Mouse (Mus musculus): ENCODE data around the gene Ccs.

The Ccs gene

DNA sequence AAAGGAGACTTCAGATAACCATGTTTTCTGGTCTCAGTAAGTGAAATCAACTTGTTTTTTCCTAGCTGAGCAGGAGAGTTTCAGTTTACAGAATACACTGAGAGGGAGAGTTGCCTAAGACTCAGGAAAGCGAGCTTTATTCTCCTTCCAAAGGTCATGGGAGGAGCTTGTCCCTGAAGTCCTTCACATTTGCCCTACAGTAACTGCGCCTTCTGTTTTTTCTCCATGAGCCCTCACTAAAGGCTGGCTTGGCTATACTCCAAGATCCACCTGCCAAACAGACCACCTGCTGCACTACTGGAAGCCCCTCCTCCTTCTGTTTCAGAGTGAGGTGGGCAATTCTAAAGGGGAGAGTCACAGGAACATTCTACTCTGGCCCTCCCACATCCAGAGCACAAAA lies 3.0 kb downstream of the Ccs start:
- DNase-seq (ENCODE audit: low read depth, low spot score): peak; percentile 55

GRCm38 (mm10) chr19:4833977-4834376 lies 5.2 kb downstream of the Ccs start:
- no peak for DNase-seq (ENCODE audit: low read depth, low spot score)

GRCm38 (mm10) chr19:4829156-4829555 lies 10.0 kb downstream of the Ccs start:
- DNase-seq (ENCODE audit: low read depth, low spot score): no peak

- peak; percentile 85 for DNase-seq (ENCODE audit: low read depth, low spot score)
Observed at GRCm38 (mm10) chr19:4828444-4829114, 10.6 kb downstream of the Ccs start.

GRCm38 (mm10) chr19:4820678-4821303 lies 18.3 kb downstream of the Ccs start:
- no peak for DNase-seq (ENCODE audit: low read depth, low spot score)

DNA sequence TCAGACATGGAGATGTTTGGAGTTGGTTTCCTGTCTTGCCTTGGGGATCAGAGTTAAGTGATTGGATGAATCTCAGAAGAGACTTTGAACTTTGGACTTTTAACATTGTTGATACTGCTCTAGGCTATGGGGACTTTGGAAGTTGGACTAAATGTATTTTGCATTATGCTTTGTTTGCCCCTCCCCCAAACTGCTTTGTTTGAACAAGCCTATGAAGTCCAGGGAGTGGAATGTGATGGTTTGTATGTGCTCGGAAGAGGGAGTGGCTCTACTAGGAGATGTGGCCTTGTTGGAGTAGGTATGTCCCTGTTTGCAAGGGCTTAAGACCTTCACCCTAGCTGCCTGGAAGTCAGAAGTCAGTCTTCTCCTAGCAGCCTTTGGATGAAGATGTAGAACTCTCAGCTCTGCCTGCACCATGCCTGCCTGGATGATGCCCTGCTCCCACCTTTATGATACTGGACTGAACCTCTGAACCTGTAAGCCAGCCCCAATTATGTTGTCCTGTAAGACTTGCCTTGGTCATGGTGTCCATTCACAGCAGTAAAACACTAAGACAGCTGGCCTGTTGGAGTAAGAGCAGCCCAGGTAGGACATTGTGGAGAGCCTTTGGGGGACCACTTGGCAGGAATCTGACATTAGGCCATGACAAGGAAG lies 21.8 kb downstream of the Ccs start:
- DNase-seq (ENCODE audit: low read depth, low spot score): peak; percentile 51

GRCm38 (mm10) chr19:4813015-4813414 lies 26.1 kb downstream of the Ccs start:
- peak; percentile 86 for DNase-seq (ENCODE audit: low read depth, low spot score)

DNA sequence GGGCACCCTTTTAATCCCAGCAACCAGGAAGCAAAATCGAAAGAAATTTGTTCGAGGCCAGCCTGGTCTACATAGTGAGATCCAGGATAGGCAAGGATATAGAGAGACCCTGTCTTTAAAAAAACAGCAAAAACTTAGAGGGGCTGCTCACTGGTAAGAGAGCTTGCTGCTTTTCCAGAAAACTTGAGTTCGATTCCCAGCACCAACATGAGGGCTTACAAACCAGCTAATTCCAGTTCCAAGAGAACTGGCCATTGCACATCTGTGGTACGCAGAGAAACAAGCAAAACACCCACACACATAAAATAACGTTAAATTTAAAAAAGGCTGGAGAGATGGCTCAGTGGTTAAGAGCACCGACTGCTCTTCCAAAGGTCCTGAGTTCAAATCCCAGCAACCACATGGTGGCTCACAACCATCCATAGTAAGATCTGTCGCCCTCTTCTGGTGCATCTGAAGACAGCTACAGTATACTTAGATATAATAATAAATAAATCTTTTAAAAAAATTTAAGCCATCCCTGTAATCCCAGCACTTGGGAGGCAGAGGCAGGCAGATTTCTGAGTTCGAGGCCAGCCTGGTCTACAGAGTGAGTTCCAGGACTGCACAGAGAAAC lies 26.7 kb downstream of the Ccs start:
- peak; percentile 58 for DNase-seq (ENCODE audit: low read depth, low spot score)

DNA sequence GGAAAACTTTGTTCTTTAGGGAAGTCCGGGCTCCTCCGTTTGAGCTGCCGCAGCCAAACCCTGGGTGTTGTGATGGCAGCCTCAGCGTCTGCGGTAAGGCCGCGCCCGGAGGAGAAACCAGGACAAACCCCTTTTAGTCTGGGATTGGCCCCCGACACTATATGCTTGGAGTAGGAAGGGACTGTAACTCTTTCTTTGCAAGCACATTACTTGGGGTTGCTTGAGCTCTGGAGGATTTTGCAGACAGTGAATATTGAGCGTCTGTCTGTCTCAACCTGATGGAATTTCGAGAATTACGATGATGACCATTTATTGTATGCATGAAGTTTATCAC lies 27.3 kb downstream of the Ccs start:
- DNase-seq (ENCODE audit: low read depth, low spot score): no peak

- peak; percentile 99 for DNase-seq (ENCODE audit: low read depth, low spot score)
Observed at GRCm38 (mm10) chr19:4811063-4811908, 27.8 kb downstream of the Ccs start, which contains the start of the genes Gm21992 and Rbm14. Gene Gm21992, minus strand, starts transcription at chr19:4811612. Gene Rbm14, minus strand, starts transcription at chr19:4811634.

- no peak for DNase-seq (ENCODE audit: low read depth, low spot score)
Observed at GRCm38 (mm10) chr19:4810746-4811062, 28.4 kb downstream of the Ccs start.

- DNase-seq (ENCODE audit: low read depth, low spot score): peak; percentile 98
Observed at GRCm38 (mm10) chr19:4810309-4810708, 28.8 kb downstream of the Ccs start.

GRCm38 (mm10) chr19:4803283-4803682 lies 35.8 kb downstream of the Ccs start:
- DNase-seq (ENCODE audit: low read depth, low spot score): no peak

- DNase-seq (ENCODE audit: low read depth, low spot score): no peak
Observed at GRCm38 (mm10) chr19:4802691-4803091, 36.4 kb downstream of the Ccs start.

GRCm38 (mm10) chr19:4799083-4799482 lies 40.0 kb downstream of the Ccs start:
- no peak for DNase-seq (ENCODE audit: low read depth, low spot score)

DNA sequence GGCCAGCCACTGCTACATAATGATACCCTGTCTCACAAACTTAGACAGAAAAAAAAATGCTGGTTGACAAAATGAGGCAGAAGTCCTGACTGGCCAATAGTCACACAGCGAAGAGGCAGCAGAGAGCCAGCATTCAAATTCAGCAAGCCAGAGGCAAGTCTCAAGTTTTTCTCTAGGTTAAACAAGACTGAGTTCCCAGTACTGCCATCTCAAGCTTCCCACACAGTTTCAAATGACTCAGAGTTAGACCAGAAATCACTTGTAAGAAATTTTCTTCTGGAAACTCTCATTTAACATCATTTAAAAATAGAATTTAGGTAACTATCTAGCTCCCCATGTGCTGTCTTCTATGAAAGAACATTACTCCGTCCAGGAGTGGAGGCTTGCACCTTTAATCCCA lies 41.3 kb downstream of the Ccs start:
- no peak for DNase-seq (ENCODE audit: low read depth, low spot score)

GRCm38 (mm10) chr19:4795929-4796328 lies 43.2 kb downstream of the Ccs start:
- DNase-seq (ENCODE audit: low read depth, low spot score): no peak

DNA sequence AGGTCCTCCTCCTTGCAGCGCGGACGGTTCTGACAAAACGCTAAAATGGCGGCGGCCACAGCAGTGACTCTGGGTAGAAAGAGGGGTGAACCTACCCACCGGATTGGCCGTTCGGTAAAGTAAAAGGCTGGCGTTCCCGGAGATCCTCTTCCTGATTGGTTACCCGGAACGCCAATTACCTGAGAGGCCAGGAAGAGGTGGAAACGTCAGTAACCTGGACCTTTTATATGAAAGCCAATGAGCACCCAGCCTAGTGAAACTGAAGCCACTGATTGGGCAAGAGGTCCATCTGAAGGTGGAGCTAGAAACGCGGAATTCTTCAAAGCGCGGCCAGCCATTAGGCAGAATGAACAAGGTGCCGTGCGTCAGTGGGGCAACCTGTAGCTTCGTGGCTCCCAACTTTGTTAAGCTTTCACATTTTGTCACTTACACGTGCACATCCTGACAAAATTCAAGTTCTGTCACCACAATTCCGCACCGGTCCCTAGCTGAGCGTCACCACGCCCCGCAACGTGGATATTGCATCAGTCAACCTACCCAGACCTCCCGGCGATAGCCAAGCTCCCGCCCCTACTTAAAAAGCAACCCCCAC lies 45.2 kb downstream of the Ccs start, which contains the start of gene Rbm4:
Gene Rbm4, minus strand, starts transcription at position 71 of the 592 bp plus-strand sequence.
- DNase-seq (ENCODE audit: low read depth, low spot score): peak; percentile 99

DNA sequence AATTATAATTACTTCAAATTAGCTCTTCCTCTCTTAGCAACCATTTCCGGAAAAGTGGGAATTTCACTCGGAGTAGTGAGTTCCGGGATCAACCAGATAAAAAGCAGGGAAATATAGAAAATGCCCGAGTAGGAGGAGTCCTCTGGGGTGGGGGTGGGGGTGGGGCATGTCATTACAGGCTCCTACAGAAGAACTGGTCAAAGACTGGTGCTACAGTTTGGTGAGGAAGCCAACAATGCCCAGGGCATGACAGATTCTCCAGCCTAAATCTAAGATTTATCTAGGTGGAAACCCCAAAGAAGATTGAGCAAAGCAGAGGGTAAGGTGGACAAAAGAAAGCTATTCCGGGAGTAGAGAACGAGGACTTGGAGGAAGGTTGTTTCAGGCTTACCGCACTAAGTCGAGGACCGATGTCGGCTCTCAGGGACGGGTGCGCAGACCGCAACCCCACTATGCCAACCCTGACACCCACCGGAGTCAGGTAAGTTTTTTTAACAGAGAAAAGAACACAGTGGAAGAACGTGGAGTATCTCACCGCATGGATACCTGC lies 45.8 kb downstream of the Ccs start:
- no peak for DNase-seq (ENCODE audit: low read depth, low spot score)

DNA sequence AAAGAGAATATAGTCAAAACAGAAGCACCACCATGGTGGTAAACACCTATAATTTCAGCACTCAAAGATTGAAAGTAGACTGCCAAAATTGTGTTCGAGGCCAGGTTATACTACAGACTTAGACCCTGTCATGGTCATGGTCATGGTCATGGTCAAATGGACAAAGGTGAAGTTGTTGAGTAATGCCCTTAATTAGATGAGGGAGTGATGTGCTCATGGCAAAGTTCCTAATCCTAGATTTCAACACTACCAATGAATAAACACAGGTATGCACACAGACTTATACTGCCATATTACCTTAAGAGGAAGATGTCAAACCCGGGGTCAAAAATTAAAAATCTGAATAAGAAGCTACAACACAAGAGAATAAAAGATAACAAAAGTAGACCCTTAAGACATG lies 52.8 kb downstream of the Ccs start:
- no peak for DNase-seq (ENCODE audit: low read depth, low spot score)

DNA sequence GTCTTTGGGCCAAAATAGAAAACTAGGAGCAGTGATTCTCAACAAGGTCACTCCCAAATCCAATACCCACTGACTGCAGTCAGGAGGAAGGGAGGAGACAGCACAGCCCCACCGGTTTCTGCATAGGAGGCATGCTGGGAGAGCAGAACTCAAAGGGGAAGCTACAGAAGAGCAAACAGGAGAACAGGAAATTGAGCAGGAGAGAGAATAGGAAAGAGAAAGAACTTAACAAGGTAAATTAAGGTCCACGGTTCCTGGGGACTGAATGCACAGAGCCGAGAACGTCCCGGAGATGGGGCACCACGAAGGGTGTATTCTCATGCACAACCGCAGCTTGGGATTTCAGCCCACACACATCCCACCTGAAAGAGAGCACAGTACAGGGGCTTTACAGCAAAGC lies 53.9 kb downstream of the Ccs start:
- peak; percentile 38 for DNase-seq (ENCODE audit: low read depth, low spot score)

Data from ES-CJ7 (cell line).